Mouse (Mus musculus): ENCODE measurements at regions not wholly inside any gene's neighbourhood (a gene's known extent, or its start where the extent isn't known, plus 50 kb on each side); places are given as distances from the start of the nearest gene placed in this dataset.

- no peak for ATAC-seq
Observed at GRCm38 (mm10) chr9:84923966-84924365, 388.6 kb upstream of the Gm11114 start.

GRCm38 (mm10) chr9:84936291-84937055 lies 376.1 kb upstream of the Gm11114 start:
- ATAC-seq = no peak

GRCm38 (mm10) chr9:84966558-84967154 lies 345.9 kb upstream of the Gm11114 start:
- ATAC-seq = no peak

- ATAC-seq = peak; percentile 68
Observed at GRCm38 (mm10) chr9:84969975-84970608, 342.5 kb upstream of the Gm11114 start.

GRCm38 (mm10) chr9:84977470-84977869 lies 335.1 kb upstream of the Gm11114 start:
- ATAC-seq = no peak

- peak; percentile 39 for ATAC-seq
Observed at GRCm38 (mm10) chr9:85003414-85003813, 309.2 kb upstream of the Gm11114 start.

GRCm38 (mm10) chr9:85011361-85011760 lies 301.2 kb upstream of the Gm11114 start:
- peak; percentile 86 for ATAC-seq

- ATAC-seq = no peak
Observed at GRCm38 (mm10) chr9:85048112-85048978, 264.2 kb upstream of the Gm11114 start.

- ATAC-seq = no peak
Observed at GRCm38 (mm10) chr9:85052526-85052925, 260.0 kb upstream of the Gm11114 start.

- ATAC-seq = no peak
Observed at GRCm38 (mm10) chr9:85079975-85080374, 232.6 kb upstream of the Gm11114 start.

GRCm38 (mm10) chr9:85088556-85089338 lies 223.8 kb upstream of the Gm11114 start:
- ATAC-seq = no peak

GRCm38 (mm10) chr9:85090297-85090696 lies 222.3 kb upstream of the Gm11114 start:
- no peak for ATAC-seq

GRCm38 (mm10) chr9:85095234-85095633 lies 217.3 kb upstream of the Gm11114 start:
- peak; percentile 54 for ATAC-seq

- ATAC-seq = peak; percentile 84
Observed at GRCm38 (mm10) chr9:85096520-85096919, 216.1 kb upstream of the Gm11114 start.

GRCm38 (mm10) chr9:85112928-85113327 lies 199.6 kb upstream of the Gm11114 start:
- peak; percentile 15 for ATAC-seq

- ATAC-seq = no peak
Observed at GRCm38 (mm10) chr9:85114234-85114633, 198.3 kb upstream of the Gm11114 start.

- peak; percentile 82 for ATAC-seq
Observed at GRCm38 (mm10) chr9:85120061-85120460, 192.5 kb upstream of the Gm11114 start.

- ATAC-seq = no peak
Observed at GRCm38 (mm10) chr9:85121059-85121458, 191.5 kb upstream of the Gm11114 start.

- ATAC-seq = peak; percentile 46
Observed at GRCm38 (mm10) chr9:85123706-85124105, 188.9 kb upstream of the Gm11114 start.

GRCm38 (mm10) chr9:85125775-85126174 lies 186.8 kb upstream of the Gm11114 start:
- peak; percentile 65 for ATAC-seq

- no peak for ATAC-seq
Observed at GRCm38 (mm10) chr9:85126541-85126940, 186.0 kb upstream of the Gm11114 start.

GRCm38 (mm10) chr9:85127107-85127506 lies 185.5 kb upstream of the Gm11114 start:
- ATAC-seq = no peak

All from CD4-positive, CD25-positive, alpha-beta regulatory T cell, adult 4 months (primary cell).